Mouse (Mus musculus): ENCODE measurements at regions not wholly inside any gene's neighbourhood (a gene's known extent, or its start where the extent isn't known, plus 50 kb on each side); places are given as distances from the start of the nearest gene placed in this dataset.

DNA sequence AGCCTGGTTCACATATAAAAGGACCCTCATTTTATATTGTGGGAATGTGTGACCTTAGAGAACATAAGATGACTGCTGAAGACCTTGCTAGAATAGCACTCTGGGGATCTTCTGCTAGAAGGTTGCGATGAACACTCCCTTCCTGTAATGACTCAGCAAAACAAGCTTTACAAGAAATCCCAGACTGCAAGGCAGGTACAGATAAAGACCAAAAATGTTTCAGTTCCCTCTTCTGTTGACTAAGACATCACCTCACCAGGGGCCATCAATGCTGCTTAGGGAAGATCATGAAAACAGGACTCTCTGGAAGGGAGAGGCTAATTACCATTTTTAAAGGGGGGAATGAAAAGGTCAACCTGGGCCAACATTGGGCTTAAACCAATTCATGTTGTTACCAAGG lies 613.7 kb downstream of the Pla2g4a start:
- Histone ChIP-seq H3K9me3 (ENCODE audit: low read length) (no peaks in the 10 kb centered on the region), H3K27me3 (ENCODE audit: insufficient read depth, low read length) (no peaks in the 10 kb centered on the region), H3K9ac (no peak overlapping the region), H3K4me3 (ENCODE audit: low read depth, low read length) (no peak overlapping the region), H3K4me1 (ENCODE audit: insufficient read depth) (no peaks in the 10 kb centered on the region), H3K27ac (ENCODE audit: low read depth, low read length) (no peak overlapping the region), H3K4me2 (ENCODE audit: low read depth) (no peak overlapping the region), H3K36me3 (ENCODE audit: insufficient read depth) (no peaks in the 10 kb centered on the region)
- ATAC-seq, result no peak
- WGBS, result 83% methylated on average over 1 of the region's 1 CpGs
- TF ChIP-seq CTCF (IDR thresholded peaks at IDR 0.05; ENCODE audit: low read depth), result no peak
- no peak for DNase-seq

DNA sequence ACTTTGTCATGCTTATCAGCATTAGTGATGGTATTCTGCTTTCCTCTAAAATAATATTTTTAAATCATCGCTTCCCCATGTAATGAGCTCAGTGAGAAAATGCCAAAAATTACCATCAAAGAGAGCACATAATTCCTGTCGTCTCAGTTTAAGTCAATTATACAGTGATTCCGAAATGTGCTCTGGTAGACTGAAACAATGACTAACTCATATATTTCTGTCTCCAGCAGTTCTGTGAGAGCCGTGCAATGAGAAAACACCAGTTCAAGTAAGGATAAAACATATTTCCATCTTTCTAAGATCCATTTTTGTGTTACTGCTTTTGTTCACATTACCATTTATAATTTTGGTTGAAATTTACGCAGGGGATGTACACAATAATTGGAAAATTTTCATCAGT lies 622.9 kb downstream of the Pla2g4a start:
- Histone ChIP-seq H3K9me3 (ENCODE audit: low read length) (no peaks in the 10 kb centered on the region), H3K4me2 (ENCODE audit: low read depth) (no peak overlapping the region), H3K4me3 (ENCODE audit: low read depth, low read length) (no peak overlapping the region), H3K27ac (ENCODE audit: low read depth, low read length) (no peak overlapping the region), H3K27me3 (ENCODE audit: insufficient read depth, low read length) (no peaks in the 10 kb centered on the region), H3K36me3 (ENCODE audit: insufficient read depth) (no peaks in the 10 kb centered on the region), H3K9ac (no peak overlapping the region), H3K4me1 (ENCODE audit: insufficient read depth) (no peaks in the 10 kb centered on the region)
- DNase-seq, result no peak
- WGBS, result 64% methylated on average over 5 of the region's 5 CpGs
- TF ChIP-seq CTCF (IDR thresholded peaks at IDR 0.05; ENCODE audit: low read depth), result no peak
- no peak for ATAC-seq

DNA sequence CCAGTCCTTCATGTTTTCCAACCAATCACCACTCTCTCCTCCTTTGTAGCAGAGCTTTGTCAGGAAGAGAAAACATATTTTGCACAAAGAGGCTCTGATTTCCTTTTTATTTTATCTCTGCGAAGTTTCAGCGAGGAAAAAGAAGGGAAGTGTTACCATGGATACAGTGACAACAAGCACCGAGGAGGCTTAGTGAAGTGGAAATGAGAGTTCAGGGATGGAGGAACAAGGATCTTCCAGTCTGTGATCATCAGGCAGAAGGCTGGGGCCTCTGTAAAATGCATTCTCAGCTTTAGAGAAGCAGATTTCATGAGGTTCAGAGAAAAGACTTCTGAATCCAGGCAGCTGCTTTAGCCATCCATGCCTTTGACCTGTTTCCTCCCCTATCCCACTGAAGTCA lies 628.9 kb downstream of the Pla2g4a start:
- no peak for TF ChIP-seq CTCF (IDR thresholded peaks at IDR 0.05; ENCODE audit: low read depth)
- 10% methylated on average over 3 of the region's 3 CpGs for WGBS

DNA sequence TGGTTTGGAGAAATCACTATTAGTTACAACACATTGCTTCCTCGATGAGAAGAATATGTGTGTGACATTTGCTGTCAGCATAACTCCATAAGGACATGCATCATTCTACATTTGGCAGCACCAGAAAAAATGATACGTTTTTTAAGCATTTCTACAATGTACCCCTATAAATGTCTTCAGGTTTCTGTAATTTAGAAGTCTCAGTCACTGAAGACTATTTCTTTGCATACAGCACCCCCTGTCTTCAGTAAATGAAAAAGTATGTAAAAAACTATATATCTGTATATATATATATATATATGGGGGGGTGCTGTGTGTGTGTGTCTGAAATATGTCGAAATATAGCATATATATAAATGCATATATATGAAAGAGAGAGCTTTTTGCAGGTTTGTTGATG lies 633.9 kb downstream of the Pla2g4a start:
- no peak for ATAC-seq
- WGBS, result 51% methylated on average over 3 of the region's 3 CpGs
- peak; percentile 47 for DNase-seq
- Histone ChIP-seq H3K4me1 (ENCODE audit: insufficient read depth) (no peaks in the 10 kb centered on the region), H3K9ac (no peak overlapping the region), H3K36me3 (ENCODE audit: insufficient read depth) (no peaks in the 10 kb centered on the region), H3K27ac (ENCODE audit: low read depth, low read length) (no peak overlapping the region), H3K9me3 (ENCODE audit: low read length) (no peaks in the 10 kb centered on the region), H3K4me2 (ENCODE audit: low read depth) (no peak overlapping the region), H3K27me3 (ENCODE audit: insufficient read depth, low read length) (no peaks in the 10 kb centered on the region), H3K4me3 (ENCODE audit: low read depth, low read length) (no peak overlapping the region)
- no peak for TF ChIP-seq CTCF (IDR thresholded peaks at IDR 0.05; ENCODE audit: low read depth)

More for the DNA sequence above, 628.9 kb downstream of the Pla2g4a start:
- Histone ChIP-seq H3K4me1 (ENCODE audit: insufficient read depth) (no peaks in the 10 kb centered on the region), H3K9ac (no peak overlapping the region), H3K4me3 (ENCODE audit: low read depth, low read length) (no peak overlapping the region), H3K4me2 (ENCODE audit: low read depth) (no peak overlapping the region), H3K9me3 (ENCODE audit: low read length) (no peaks in the 10 kb centered on the region), H3K36me3 (ENCODE audit: insufficient read depth) (no peaks in the 10 kb centered on the region), H3K27ac (ENCODE audit: low read depth, low read length) (no peak overlapping the region), H3K27me3 (ENCODE audit: insufficient read depth, low read length) (no peaks in the 10 kb centered on the region)
- peak; percentile 67 for ATAC-seq
- peak; percentile 21 for DNase-seq

DNA sequence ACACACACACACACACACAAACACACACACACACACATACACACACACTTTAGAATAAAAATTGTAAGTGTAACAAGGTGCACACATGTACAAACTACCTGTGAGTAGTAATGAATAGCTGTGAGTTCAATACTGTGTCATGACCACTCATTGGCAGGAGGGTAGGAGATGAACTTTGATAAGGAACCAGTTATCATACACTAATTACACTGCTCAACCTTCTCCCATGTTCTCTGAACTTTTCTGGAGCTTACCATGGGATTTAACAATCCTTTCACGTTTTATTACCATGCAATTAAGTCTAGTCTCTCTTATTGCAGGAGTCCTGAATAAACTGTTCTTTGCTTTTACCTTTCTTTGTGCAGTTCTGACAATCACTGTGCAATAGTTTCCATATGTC lies 638.0 kb downstream of the Pla2g4a start:
- H3K9me3 ChIP-seq (ENCODE audit: low read length), result no peaks in the 10 kb centered on the region
- no peak overlapping the region for H3K27ac ChIP-seq (ENCODE audit: low read depth, low read length)
- TF ChIP-seq CTCF (IDR thresholded peaks at IDR 0.05; ENCODE audit: low read depth), result no peak
- no peaks in the 10 kb centered on the region for H3K4me1 ChIP-seq (ENCODE audit: insufficient read depth)
- H3K36me3 ChIP-seq (ENCODE audit: insufficient read depth), result no peaks in the 10 kb centered on the region
- H3K4me3 ChIP-seq (ENCODE audit: low read depth, low read length), result no peak overlapping the region
- H3K4me2 ChIP-seq (ENCODE audit: low read depth), result no peak overlapping the region
- no peaks in the 10 kb centered on the region for H3K27me3 ChIP-seq (ENCODE audit: insufficient read depth, low read length)
- 39% methylated on average over 1 of the region's 1 CpGs for WGBS
- ATAC-seq, result no peak
- H3K9ac ChIP-seq, result no peak overlapping the region
- DNase-seq, result no peak

DNA sequence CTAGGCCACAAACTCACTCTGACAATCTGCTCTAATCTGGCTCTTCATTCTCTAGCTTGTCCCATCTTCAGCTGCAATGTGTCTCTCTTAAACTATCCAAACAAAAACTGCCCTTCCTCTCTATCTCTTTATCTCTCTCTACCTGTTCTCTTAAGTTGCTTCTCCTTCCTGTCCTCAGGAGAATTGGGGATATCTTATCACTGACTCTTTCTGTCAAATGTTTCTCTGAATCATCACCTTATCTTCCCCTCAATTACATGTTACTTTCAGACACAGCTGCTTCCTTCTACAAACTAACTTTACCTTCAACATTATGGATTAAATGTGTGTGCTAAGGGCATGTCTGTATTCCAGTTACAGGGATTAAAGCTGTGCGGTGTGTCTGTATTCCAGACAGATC lies 671.4 kb downstream of the Pla2g4a start:
- no peak for TF ChIP-seq CTCF (IDR thresholded peaks at IDR 0.05; ENCODE audit: low read depth)
- WGBS, result 97% methylated on average over 1 of the region's 1 CpGs

DNA sequence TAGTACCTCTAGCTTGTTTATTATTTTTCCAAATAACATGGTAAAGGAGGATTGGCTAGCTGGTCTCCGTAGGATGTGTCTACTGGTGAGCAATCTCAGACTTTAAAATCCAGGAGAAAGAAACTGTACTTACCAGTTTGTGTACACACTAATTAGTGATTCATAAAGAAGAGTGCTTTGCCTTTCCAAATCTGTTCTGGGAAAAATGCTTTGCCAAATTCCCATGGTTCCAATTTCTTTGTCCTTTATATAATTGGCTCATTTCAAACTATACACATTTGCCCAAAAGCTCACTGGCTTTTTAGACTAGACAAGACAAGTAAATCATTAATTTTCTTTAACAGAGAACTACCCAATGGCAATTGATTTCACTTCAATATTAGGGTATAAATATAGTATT lies 686.2 kb downstream of the Pla2g4a start:
- no peaks in the 10 kb centered on the region for H3K27me3 ChIP-seq (ENCODE audit: insufficient read depth, low read length)
- no peaks in the 10 kb centered on the region for H3K9me3 ChIP-seq (ENCODE audit: low read length)
- H3K27ac ChIP-seq (ENCODE audit: low read depth, low read length), result no peak overlapping the region
- no peak overlapping the region for H3K4me2 ChIP-seq (ENCODE audit: low read depth)
- 50% methylated on average over 1 of the region's 1 CpGs for whole genome bisulfite sequencing
- TF ChIP-seq CTCF (IDR thresholded peaks at IDR 0.05; ENCODE audit: low read depth), result no peak
- ATAC-seq, result no peak
- H3K36me3 ChIP-seq (ENCODE audit: insufficient read depth), result no peaks in the 10 kb centered on the region
- no peak overlapping the region for H3K9ac ChIP-seq
- DNase-seq, result no peak
- no peaks in the 10 kb centered on the region for H3K4me1 ChIP-seq (ENCODE audit: insufficient read depth)
- no peak overlapping the region for H3K4me3 ChIP-seq (ENCODE audit: low read depth, low read length)

More for the DNA sequence above, 671.4 kb downstream of the Pla2g4a start:
- DNase-seq (no peak), ATAC-seq (no peak)
- Histone ChIP-seq H3K27me3 (ENCODE audit: insufficient read depth, low read length) (no peaks in the 10 kb centered on the region), H3K27ac (ENCODE audit: low read depth, low read length) (no peak overlapping the region), H3K9ac (no peak overlapping the region), H3K4me1 (ENCODE audit: insufficient read depth) (no peaks in the 10 kb centered on the region), H3K4me3 (ENCODE audit: low read depth, low read length) (no peak overlapping the region), H3K4me2 (ENCODE audit: low read depth) (no peak overlapping the region), H3K9me3 (ENCODE audit: low read length) (no peaks in the 10 kb centered on the region), H3K36me3 (ENCODE audit: insufficient read depth) (no peaks in the 10 kb centered on the region)

DNA sequence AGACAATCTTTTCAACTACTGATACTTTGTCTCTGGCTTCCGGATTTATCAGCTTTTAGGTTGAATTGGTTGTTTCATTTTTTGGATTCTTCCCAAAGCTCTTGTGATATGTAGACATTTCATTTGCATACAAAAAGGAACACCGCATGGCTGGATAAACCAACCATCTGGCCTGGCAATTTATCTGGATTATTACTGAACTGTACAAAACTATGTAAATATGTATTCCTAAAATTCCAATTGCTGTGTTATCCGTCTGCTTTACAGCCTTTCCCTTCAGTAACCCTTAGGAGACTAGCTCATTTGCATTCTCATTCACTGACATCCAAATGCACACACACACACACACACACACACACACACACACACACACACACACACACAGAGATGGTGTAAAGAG lies 704.2 kb downstream of the Pla2g4a start:
- Histone ChIP-seq H3K9me3 (ENCODE audit: low read length) (no peaks in the 10 kb centered on the region), H3K27me3 (ENCODE audit: insufficient read depth, low read length) (no peaks in the 10 kb centered on the region), H3K4me2 (ENCODE audit: low read depth) (no peak overlapping the region), H3K9ac (no peak overlapping the region), H3K36me3 (ENCODE audit: insufficient read depth) (no peaks in the 10 kb centered on the region), H3K4me1 (ENCODE audit: insufficient read depth) (no peaks in the 10 kb centered on the region), H3K27ac (ENCODE audit: low read depth, low read length) (no peak overlapping the region), H3K4me3 (ENCODE audit: low read depth, low read length) (no peak overlapping the region)
- 26% methylated on average over 3 of the region's 3 CpGs for WGBS
- ATAC-seq (no peak), DNase-seq (peak; percentile 48)
- no peak for TF ChIP-seq CTCF (IDR thresholded peaks at IDR 0.05; ENCODE audit: low read depth)

Measured in forebrain, postnatal 0 days (tissue).